Mouse (Mus musculus) C2C12 (cell line): ENCODE measurements around the gene Sertad2.

Source experiments
- CEBPB ChIP-seq: IDR thresholded peaks from one replicate; pipeline ENCODE4 v1.6.1; 2011; ENCODE audit warnings: low read depth, mild to moderate bottlenecking, control low read depth, moderate library complexity
- CTCF ChIP-seq: IDR thresholded peaks from one replicate; pipeline ENCODE4 v1.5.1; 2011; ENCODE audit not compliant: control insufficient read depth, insufficient read depth, insufficient read length
- FOSL1 ChIP-seq: IDR thresholded peaks from one replicate; pipeline ENCODE4 v1.8.0; 2011; ENCODE audit warnings: mild to moderate bottlenecking, low read length; ENCODE audit not compliant: poor library complexity, insufficient read depth, severe bottlenecking
- MAX ChIP-seq: IDR thresholded peaks from one replicate; pipeline ENCODE4 v1.6.1; 2011; ENCODE audit warnings: mild to moderate bottlenecking, control low read depth
- MYOG ChIP-seq: IDR thresholded peaks from one replicate; pipeline ENCODE4 v1.6.1; 2011; ENCODE audit not compliant: control insufficient read depth, insufficient read length; ENCODE audit errors: extremely low read depth
- USF1 ChIP-seq: IDR thresholded peaks from one replicate; pipeline ENCODE4 v1.6.1; 2011; ENCODE audit warnings: low read depth, mild to moderate bottlenecking, control low read depth, moderate library complexity

DNA sequence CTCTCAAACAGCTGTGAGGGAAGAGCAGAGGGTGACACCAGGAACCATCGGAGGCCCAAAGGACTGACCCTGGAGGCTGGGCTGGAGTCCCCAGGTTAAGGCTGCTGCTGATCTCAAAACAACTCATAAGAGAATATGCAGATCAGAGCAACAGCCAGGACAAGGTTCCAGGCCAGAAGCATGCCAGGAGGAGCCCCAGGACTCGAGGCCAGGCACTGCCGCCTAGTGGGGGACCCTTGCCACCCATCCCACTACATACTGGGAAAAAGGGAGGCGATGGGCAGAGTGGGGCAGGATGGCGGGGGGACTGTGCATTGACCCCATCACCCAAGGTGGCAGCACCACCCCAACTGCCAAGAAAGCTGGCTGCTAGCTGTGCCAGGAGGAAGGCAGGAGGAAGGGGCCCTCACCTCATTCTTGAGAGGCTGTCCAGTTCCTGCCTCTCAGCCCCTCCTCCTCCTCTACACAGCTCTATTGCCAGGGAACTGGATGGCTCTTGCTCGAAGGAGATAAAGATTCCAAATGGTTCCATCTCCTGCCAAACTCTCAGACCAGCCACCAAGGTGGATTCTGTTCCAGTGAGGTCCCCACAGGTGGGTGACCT lies 128.8 kb downstream of the Sertad2 start:
- TF ChIP-seq CTCF (peak; percentile 12), USF1 (no peak), MAX (no peak), CEBPB (no peak), MYOG (no peak), FOSL1 (no peak)
